Mouse (Mus musculus): ENCODE results near the gene Vgll4.

DNA sequence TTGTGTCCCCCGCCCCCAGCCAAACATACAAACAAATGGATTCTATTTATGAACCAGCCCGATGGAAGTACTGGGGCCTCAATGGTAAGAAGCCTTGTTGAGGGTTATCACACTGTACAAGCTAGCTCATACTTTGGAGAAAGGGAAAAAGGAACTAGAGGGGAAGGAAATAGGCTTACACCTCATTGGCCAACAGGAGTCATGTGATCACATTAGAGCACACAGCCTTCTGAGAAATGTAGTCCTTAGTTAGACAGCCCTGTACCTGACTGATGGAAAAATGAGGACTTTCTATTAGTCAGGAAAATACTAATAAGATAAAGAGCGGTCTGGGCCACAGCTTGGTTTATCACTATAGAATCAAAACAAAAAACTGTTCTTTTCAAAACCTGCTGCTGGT is 138.0 kb downstream of the Vgll4 start:
- TF ChIP-seq CTCF (IDR thresholded peaks at IDR 0.05; ENCODE audit: low read depth): no peak
- TF ChIP-seq EP300 (IDR thresholded peaks at IDR 0.05; ENCODE audit: low read depth): no peak

Data from liver, embryonic 14.5 days (tissue).